Mouse (Mus musculus) heart, adult 2 months (tissue): Measurements from ENCODE around the gene Odf3b.

Source experiments
- CTCF ChIP-seq: fragments of 200-600 bp; IDR thresholded peaks from 2 replicates; pipeline ENCODE4 v1.8.1; 2022; ENCODE audit warnings: antibody characterized with exemption, mild to moderate bottlenecking, moderate library complexity
- EP300 ChIP-seq: fragments of 200-500 bp; IDR thresholded peaks from 2 replicates; pipeline ENCODE4 v1.6.1; 2011; ENCODE audit warnings: low read depth, low read length, control low read depth; ENCODE audit not compliant: insufficient read depth
- POLR2A ChIP-seq: fragments of 200-500 bp; IDR thresholded peaks from 2 replicates; pipeline ENCODE4 v1.6.1; 2011; ENCODE audit warnings: mild to moderate bottlenecking, low read depth, low read length, control low read depth; ENCODE audit not compliant: insufficient read depth

GRCm38 (mm10) chr15:89376957-89377356 lies 2.1 kb downstream of the Odf3b start, which contains the start of gene Tymp:
- TF ChIP-seq CTCF: no peak
- no peak for TF ChIP-seq EP300
- TF ChIP-seq POLR2A: no peak
